Mouse (Mus musculus) adrenal gland, postnatal 4 days (tissue): ENCODE measurements around the gene Ttyh2. TPM values are rescaled to one million over a fixed set of nuclear protein-coding genes. Genes with fewer than 3 reads are reported as not detected.
A peak's percentile ranks its signal among the peaks of the same experiment; 100 is the strongest.

Source experiments
- DNase-seq, 2 experiments: peaks; one replicate each; pipeline ENCODE4 v3.0.0; 2021 to 2022; ENCODE audit warnings: low spot score in 2 of 2, mixed read lengths in 2 of 2
- total RNA-seq, 2 experiments: library from RNA; stranded (reverse); gene quantifications; 2 replicates each; pipeline ENCODE4 v1.2.3; 2021

Ttyh2 gene
- total RNA-seq, 2 experiments from 2014 or later: 108 to 113 TPM

DNA sequence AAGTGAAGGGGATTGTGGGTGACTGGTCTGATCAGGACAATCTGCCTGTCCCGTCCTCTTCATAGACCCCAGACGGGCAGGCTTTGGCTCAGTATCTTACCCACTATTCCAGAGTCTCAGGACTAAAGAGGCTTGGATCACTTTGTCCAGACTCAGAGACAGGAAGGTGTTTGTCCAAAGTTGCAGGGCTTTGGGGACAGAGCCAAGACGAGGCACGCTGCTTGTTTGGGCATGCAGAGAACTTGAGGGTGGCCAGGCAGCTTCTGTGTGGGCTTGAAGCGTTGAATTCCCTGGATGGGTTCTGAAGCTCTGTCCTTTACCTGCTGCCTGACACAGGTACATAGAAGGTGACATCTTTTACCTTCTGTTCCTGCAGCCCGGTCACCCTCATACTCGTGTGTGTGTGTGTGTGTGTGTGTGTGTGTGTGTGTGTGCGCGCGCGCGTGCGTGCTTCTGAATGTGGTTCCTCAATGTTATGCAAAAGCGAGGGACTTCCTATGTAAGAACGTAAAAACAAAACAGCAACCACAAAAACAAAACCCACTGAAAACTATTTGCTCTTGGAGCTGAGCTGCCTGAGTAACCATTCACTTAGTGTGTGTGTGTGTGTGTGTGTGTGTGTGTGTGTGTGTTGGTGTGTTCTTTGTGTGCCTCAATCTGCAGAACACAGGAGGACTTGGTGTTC lies 27.2 kb downstream of the Ttyh2 start:
- DNase-seq: no peak

DNA sequence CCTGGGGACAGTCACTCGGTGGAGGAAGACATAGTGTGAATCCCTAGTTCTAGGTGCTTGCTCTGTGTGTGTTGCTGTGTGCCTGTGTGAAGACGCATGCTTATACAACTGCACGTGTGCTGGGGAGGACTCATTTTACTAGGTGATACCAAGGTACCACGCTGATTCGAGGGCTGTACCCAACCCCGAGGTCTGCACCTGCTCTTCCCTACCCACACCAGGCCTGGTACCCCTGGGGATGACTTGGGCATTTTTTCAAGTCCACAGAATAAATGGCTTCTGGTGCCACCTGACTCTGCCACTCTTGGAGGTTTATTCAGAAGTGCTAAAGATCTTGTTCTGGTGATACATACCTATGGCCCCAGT lies 27.7 kb downstream of the Ttyh2 start:
- no peak for DNase-seq

DNA sequence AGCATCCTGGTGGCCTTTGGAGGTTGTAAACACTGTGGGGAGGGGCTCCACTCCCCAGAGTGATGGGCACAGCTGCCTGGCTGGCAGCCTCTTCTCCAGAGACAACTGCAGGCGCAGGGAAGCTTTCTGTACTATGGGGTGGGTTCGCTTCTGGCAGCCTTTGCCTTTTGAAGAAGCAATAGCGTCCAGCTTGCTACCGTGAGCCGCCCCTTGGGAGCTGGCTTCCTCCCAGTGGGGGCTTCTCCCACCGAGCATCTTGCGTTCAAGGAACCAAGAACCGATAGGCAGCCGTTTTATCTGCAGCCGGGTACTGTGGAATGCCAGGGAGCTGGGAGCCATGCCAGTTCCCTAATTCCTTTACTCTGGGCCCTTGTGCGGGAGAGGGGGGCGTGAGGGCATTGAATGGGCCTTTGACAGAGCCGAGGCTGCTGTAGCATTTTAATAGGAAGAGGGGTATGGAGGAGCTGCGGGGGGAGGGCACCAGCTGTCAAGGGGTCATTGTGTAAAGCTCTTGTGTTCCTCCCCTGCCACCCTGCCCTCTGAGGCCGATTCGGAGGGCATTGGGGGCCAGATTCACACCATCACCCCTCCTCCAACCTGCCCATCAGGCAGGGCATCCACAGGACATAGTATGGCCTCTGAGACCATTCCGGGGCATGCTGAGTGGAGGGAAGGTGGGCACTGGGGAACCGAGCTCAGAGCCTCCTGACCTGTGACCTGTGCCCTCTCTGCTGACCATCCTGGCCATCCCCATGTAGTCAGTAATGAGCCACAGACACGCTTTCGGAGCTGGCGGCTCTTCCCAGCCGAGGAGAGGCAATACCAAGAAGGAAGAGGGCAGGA lies 29.1 kb downstream of the Ttyh2 start:
- no peak for DNase-seq

DNA sequence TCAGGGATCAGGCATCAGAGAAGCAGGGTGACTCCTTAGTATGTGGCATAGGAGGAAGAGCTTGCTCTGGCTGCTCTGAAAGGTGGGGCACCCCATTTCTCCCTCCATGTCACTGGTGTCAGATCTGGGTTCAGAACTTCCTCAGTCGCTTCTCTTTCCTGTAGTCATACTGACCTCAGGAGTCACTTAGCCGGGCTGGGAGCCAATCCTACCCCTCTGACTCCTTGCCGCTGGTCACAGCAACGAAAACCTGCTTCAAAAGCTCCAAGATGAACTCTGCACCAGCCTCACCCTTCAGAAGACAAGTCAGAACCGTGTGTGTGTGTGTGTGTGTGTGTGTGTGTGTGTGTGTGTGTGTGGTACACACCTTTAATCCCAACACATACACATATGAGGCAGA lies 31.1 kb downstream of the Ttyh2 start:
- DNase-seq: no peak

DNA sequence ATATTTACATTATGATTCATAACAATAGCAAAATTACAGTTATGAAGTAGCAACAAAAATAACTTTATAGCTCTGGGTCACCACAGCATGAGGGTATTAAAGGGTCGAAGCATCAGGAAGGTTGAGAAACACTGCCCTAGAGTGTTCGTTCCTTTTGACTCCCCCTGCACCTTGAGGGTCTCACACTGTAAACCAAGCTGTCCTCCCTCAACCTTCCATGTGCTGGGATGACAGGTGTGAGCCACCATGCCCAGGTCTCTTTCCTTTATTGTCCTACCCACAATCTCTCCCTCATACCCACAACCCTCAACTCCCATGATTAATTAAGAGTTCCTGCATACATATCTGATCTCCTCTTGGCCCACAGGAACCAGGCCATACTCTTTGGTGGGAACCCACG lies 36.2 kb downstream of the Ttyh2 start:
- DNase-seq: no peak

DNA sequence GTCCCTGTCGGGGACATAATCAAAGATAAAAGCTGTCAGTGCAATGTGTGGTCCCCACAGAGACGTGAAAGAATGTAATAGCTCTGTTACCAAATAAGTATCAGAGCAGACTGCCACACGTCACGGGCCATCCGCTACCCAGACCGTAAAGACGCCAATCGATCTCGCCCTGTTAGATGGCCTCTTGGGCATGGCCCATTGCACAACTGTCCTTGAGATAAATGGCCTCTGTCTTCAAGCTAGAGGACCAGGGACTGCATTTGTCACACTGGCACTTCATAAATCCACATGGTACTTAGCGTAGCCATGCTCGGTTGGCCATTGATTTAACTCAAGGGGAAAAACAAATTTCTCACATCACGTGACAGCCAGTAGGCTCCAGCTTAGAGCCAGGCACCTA lies 36.6 kb downstream of the Ttyh2 start:
- no peak for DNase-seq

DNA sequence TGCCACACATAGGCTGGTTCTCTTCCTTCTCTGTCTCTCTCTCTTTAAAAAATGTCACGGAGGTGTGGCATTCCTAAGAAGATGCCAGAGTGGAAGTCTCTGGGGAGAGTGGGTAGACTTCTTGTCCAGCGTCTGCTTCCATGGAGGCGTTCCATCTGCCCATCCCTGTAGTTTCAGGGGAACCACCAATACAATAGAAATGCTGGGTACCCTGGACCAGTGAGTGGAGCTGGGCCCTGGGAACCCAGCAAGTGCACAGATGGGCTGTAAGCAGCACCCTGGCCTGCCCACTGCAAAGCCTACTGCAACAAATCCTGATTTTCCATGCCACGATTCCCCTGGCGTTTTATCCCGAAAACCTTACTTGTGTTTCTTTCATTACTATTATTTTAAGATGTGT lies 39.3 kb downstream of the Ttyh2 start:
- no peak for DNase-seq

DNA sequence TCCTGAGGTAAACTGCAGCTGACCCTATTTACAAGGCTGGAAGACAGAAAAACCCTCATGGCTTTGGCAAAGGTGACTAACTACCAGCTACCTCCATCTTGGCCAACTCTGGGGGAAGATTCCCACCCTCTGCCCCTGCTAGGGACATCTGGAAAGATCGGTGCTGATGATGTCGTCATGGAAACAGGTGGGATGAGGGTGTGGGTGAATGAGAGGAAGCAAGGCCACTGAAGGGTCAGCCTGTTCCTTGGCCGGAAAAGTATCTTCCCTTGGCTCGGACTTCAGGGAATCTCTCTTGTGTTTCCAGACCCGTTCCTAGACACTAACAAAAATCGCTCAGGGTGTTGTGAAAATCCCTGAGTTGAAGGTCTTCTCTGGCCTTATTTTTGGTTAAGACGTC lies 40.3 kb downstream of the Ttyh2 start:
- DNase-seq: no peak

DNA sequence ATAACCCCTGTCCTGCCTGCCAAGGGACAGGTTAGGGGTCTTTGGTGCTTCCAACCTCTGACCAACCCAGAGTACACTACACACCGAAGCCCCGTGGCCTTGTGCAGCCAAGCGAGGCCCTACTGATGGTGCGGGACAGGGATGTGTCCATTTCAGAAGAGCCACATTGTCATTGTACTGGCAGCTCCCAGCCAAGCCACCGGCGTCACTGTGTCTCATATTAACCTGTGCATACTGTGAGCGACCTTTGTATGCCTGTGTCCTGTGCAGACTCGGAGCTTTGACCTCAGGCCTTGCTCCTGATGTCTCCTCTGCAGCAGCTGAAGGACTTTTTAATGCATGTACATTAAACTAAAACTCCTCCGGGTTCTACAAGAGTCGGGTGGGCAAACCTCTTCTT lies 45.3 kb downstream of the Ttyh2 start:
- no peak for DNase-seq

DNA sequence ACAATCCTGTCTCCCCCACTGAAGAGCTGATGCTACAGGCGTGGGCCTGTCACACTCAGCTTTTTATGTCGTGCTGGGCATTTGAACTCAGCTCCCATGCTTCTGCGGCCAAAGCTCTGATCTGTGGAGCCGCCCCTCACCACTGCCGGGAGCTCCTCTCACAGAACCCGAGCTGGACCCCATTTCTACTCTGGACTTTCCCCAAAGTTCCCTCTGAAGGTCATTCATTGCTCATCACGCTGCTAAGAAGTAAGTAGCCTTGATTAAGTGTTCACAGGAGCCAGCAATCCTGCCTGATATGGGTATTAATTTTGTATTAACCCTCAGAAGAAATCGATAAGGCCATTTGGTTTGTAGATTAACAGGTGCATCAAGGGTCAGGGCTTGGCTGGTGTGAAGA lies 47.2 kb downstream of the Ttyh2 start:
- DNase-seq: no peak

DNA sequence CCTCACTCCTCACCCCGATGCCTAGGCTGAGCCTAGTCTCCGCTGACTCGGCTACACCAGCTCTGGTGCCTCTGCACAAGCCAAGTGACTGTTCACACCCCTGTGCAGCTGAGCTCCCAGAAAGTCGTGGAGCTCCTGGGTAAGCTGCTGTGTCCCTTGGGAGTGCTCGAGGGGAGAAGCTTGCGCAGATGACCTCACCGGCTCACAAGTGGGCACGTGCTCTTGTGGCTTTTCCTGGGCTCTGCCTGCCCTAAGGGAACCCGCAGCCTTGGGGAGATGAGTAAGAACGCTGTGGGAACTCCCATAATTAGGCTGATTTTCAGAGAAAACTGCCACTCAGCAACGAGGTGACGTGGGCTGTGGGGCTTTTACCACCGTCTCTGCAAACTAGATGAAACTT lies 47.8 kb downstream of the Ttyh2 start:
- no peak for DNase-seq

DNA sequence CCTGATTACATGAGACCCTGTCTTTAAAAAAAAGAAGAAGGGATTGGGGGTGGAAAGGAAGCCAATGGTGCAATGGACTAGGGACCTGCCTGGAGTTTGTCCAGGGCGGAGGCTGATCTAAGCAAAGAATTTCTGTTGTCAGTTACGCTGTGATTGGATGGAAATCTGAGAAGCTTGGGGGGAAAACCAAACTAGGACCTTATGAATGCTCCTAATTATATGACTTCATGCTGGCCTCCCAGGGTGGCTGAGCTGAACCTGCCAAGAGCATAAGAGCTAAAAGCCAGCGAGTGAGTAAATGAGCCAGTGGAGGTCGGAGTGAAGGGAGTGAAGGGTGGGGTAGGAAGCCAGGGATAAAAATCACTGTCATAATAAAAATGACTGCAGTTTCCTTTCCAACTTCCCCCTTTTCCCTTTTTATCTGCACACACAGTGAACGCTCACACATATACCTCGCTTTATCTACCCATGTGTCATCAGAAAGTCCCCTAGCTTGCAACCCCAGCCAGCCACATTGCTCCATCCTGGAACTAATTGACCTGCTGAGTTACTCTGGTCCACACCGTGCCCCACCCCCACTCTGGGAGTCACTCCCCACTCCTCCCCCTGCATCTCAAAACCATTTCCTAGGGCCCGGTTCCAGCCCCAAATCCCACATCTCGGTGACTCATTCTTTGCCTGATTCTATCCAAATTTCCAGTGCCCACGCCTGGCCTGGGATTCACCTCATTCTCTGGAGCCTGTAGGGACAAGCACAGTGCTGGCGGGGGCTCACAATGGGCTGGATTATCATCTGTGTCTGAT lies 49.8 kb downstream of the Ttyh2 start:
- no peak for DNase-seq

DNA sequence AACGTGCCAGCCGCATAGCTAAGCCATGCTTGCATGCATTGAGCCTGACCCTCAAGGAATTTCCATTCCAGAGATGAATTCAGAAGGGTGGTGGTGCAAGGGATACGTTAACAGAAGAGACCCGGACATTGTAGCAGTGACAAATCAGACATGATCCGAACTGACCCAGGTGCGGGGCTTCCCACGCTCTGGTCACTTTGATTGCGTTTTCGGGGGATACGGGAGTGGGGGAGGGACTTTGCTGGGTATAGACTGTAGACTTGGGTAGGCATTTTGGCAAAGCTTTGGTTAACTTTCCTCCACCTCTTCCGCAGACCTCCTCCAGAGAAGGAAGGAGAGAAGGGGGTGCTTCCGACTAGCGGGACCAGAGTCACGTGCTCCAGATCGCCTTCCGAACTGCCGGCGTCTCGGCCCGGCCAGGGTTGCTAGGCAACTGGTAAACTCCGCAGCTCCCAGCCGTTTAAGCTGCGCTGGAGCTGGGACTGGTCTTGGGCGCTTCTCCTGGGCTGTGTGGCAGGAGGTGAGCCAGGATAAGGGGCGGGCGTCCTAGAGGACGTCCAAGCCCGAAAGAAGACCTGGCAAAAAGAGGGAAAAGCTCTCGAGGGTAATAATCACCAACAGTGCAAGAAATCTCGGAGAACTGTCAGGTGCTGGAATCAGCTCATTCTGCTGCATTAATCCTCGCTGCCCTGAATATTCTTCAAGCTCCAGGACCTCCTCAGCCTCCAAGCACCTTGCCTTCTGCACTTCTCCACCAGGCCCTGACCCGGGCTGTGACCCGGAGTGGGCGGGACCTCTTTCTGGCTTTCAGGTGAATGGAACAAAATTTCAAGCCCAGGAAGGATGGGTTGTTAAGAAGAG lies 52.0 kb downstream of the Ttyh2 start, which contains the start of gene Dnaic2:
TSS of gene Dnaic2 (plus strand) at position 444 of the 861 bp plus-strand sequence.
- peak; percentile 27 to 44 for DNase-seq

DNA sequence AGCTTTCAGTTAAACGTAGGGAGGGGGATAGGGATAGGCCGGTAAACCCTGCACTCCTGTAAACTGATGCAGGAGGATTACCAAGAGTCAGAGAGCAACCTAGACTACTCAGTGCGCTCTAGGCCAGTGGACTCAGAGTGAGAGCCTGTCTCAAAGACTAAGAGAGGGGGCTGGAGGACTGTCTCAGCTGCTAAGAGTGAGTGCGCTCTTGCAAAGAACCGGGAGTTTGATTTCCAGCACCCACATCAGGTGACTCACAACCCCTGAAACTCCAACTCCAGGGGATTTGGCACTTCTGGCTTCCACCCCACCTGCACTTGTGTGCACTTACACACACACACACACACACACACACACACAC lies 52.6 kb downstream of the Ttyh2 start:
- DNase-seq: no peak

DNA sequence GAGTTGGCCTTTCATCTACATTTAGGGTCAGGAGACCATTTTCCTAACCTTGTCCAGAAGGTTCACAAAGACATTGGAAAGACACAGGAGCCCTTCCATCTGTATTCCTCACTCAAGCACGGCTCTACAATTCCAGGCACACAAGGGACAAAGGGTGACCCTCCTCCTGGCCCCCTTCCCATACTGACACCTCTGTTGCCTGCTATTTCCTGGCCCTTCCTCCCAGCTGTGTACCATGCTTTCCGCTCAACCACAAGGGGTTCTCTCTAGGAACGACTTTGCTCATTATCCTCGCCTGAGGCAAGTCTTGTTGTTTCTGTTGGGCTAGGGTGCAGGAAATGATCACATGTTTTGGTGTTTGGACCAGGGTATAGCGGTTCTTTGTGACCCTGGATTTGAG lies 53.1 kb downstream of the Ttyh2 start:
- no peak for DNase-seq

DNA sequence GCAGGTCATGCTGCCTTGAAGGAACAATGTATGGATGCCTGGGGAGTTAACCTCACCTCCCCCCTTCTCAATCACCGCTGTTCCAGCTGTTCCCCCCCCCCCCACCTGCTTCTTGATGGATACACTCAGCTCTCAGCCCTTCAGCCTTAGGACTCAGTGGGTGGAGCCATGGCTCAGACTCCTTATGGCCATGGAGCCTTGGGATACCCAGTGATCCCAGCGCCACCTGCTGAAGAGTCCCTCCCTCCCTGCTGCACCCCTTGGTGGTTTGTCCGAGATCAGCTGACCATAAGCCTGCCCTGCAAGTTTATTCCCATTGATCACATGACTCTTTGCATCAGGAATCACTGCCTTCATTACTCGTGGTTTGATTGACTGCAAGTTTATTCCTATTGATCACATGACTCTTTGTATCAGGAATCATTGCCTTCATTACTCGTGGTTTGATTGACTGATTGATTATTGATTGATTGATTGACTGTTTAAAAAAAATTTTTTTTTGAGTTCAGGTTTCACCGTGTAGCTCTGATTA lies 54.7 kb downstream of the Ttyh2 start:
- no peak for DNase-seq

DNA sequence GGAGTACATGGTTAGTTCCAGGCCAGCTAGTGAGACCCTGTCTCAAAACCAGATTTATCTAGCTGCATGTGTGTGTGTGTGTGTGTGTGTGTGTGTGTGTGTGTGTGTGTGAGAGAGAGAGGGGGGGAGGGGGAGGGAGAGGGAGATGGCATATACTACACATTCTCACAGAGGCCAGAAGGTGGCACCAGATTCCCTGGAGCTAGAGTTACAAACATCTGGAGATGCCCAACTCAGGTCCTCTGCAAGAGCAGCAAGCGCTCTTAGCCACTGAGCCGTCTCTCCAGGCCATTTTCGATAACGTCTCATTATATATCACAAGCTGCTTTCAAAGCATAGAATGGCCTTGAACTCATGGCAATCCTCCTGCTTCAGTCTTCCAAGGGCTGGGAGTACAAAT lies 56.5 kb downstream of the Ttyh2 start:
- no peak for DNase-seq

DNA sequence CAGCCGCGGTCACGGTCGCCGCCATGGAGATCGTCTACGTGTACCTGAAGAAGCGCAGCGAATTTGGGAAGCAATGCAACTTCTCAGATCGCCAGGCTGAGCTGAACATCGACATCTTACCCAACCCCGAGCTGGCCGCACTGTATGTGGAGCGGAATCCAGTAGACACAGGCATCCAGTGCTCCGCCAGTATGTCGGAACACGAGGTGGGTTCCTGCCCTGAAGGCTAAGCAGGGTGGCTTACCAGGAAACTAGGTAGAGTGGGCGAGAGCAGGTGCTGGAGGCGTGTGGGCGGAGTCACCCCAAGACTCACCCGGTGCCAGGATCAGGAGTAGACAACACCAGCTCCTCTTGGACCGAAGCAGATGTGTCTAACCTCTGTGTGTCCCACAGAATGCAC lies 57.7 kb downstream of the Ttyh2 start:
- no peak for DNase-seq

DNA sequence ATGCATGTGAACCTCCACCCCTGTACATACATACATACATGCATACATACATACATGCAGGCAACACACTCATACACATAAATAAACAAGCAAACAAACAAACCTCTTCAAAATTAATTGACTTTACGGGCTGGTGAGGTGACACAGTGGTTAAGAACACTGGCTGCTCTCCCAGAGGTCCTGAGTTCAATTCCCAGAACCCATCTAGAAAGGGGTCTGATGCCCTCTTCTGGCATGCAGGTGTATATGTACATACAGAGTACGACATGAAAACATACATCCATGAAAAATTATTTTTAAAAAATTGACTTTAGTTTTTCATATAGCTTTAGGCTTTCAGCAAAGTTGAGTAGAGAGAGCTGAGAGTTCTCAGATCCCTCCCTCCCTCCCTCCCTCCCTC lies 60.9 kb downstream of the Ttyh2 start:
- no peak for DNase-seq

DNA sequence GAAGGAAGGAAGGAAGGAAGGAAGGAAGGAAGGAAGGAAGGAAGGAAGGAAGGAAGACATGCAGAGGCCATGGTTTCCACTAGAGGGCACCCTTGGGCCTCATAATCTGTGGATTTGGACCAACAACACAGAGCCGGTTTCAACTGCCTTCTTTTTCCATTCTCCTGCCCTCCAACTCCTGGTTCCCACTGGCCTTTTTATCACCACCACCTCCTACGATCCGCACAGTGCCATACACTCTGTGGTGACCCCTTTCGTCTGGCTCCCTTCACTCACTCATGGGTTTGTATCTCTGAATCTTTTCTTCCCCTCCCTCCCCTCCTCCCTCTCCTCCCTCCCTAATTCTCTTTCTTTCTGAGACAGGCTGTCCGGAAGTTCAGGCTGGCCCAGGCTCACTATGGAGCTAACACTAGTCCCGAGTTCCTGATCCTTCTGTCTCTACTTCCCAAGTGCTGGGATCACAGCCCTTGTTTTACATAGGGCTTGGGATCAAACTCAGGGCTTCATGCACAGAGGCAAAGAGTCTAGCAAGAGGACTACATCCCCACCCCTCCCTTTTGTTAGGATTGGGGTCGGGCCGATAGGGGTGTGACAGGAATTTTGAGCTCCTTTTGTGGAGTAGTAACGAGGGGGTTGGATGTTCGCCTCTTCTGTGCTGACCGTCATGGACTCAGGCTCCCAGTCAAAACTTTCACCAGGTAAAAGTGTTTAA lies 61.8 kb downstream of the Ttyh2 start:
- DNase-seq: no peak
